Mouse (Mus musculus): ENCODE measurements around the gene Kmo.

The Kmo gene

GRCm38 (mm10) chr1:175631721-175632221, 11.6 kb downstream of the Kmo start:
- no peak for DNase-seq (ENCODE audit: low spot score in 2 of 2)

- DNase-seq (ENCODE audit: low spot score in 2 of 2) = no peak
Measured at GRCm38 (mm10) chr1:175632470-175632869, 12.3 kb downstream of the Kmo start.

- no peak for DNase-seq (ENCODE audit: low spot score in 2 of 2)
Measured at GRCm38 (mm10) chr1:175637677-175638076, 17.5 kb downstream of the Kmo start.

GRCm38 (mm10) chr1:175639072-175639471, 18.9 kb downstream of the Kmo start:
- DNase-seq (ENCODE audit: low spot score in 2 of 2) = no peak

- DNase-seq (ENCODE audit: low spot score in 2 of 2) = no peak
Measured at GRCm38 (mm10) chr1:175640435-175641150, 20.4 kb downstream of the Kmo start.

- DNase-seq (ENCODE audit: low spot score in 2 of 2) = no peak
Measured at GRCm38 (mm10) chr1:175643496-175644265, 23.5 kb downstream of the Kmo start.

GRCm38 (mm10) chr1:175646952-175647351, 26.8 kb downstream of the Kmo start:
- no peak for DNase-seq (ENCODE audit: low spot score in 2 of 2)

GRCm38 (mm10) chr1:175648615-175649014, 28.4 kb downstream of the Kmo start:
- no peak for DNase-seq (ENCODE audit: low spot score in 2 of 2)

GRCm38 (mm10) chr1:175659900-175660299, 39.7 kb downstream of the Kmo start:
- no peak for DNase-seq (ENCODE audit: low spot score in 2 of 2)

- peak in 1 of 2 experiments; percentile 21 for DNase-seq (ENCODE audit: low spot score in 2 of 2)
Measured at GRCm38 (mm10) chr1:175668666-175669405, 48.7 kb downstream of the Kmo start.

- no peak for DNase-seq (ENCODE audit: low spot score in 2 of 2)
Measured at GRCm38 (mm10) chr1:175669456-175669855, 49.3 kb downstream of the Kmo start.

- no peak for DNase-seq (ENCODE audit: low spot score in 2 of 2)
Measured at GRCm38 (mm10) chr1:175670042-175670441, 49.9 kb downstream of the Kmo start.

- DNase-seq (ENCODE audit: low spot score in 2 of 2) = no peak
Measured at GRCm38 (mm10) chr1:175671626-175672025, 51.4 kb downstream of the Kmo start.

- DNase-seq (ENCODE audit: low spot score in 2 of 2) = no peak
Measured at GRCm38 (mm10) chr1:175673563-175674325, 53.6 kb downstream of the Kmo start.

GRCm38 (mm10) chr1:175675116-175675515, 54.9 kb downstream of the Kmo start:
- no peak for DNase-seq (ENCODE audit: low spot score in 2 of 2)

- DNase-seq (ENCODE audit: low spot score in 2 of 2) = no peak
Measured at GRCm38 (mm10) chr1:175677459-175677858, 57.3 kb downstream of the Kmo start.

- no peak for DNase-seq (ENCODE audit: low spot score in 2 of 2)
Measured at GRCm38 (mm10) chr1:175680995-175681394, 60.8 kb downstream of the Kmo start.

GRCm38 (mm10) chr1:175691686-175692245, 71.6 kb downstream of the Kmo start:
- no peak for DNase-seq (ENCODE audit: low spot score in 2 of 2)

- DNase-seq (ENCODE audit: low spot score in 2 of 2) = peak; percentile 97 to 98
Measured at GRCm38 (mm10) chr1:175692246-175692996, 72.2 kb downstream of the Kmo start, which contains the start of the genes Opn3 and Chml. TSS of gene Opn3 (minus strand) at chr1:175692776. TSS of gene Chml (minus strand) at chr1:175692901.

- no peak for DNase-seq (ENCODE audit: low spot score in 2 of 2)
Measured at GRCm38 (mm10) chr1:175692997-175693361, 72.8 kb downstream of the Kmo start.

All from frontal cortex, postnatal 14 days (tissue).